Mouse (Mus musculus) inflammation-experienced regulatory T-cells, adult 6 months (primary cell): ENCODE results near the gene Gm44965. TPM values are rescaled to one million over a fixed set of nuclear protein-coding genes. Genes with fewer than 3 reads are reported as not detected.

Experiments used
- ATAC-seq: one replicate; pipeline ENCODE4 v1.8.0; 2017
- polyA plus RNA-seq, 3 experiments: library from polyadenylated mRNA; unstranded; fragments of 100-300 nt; shearing (Covaris generic); gene quantifications; one replicate each; pipeline ENCODE4 v1.2.1; 2017

Gm44965 gene
- 1 to 10 TPM in 1 of 3 experiments, not detected in 2; 2.7 TPM for polyA plus RNA-seq

DNA sequence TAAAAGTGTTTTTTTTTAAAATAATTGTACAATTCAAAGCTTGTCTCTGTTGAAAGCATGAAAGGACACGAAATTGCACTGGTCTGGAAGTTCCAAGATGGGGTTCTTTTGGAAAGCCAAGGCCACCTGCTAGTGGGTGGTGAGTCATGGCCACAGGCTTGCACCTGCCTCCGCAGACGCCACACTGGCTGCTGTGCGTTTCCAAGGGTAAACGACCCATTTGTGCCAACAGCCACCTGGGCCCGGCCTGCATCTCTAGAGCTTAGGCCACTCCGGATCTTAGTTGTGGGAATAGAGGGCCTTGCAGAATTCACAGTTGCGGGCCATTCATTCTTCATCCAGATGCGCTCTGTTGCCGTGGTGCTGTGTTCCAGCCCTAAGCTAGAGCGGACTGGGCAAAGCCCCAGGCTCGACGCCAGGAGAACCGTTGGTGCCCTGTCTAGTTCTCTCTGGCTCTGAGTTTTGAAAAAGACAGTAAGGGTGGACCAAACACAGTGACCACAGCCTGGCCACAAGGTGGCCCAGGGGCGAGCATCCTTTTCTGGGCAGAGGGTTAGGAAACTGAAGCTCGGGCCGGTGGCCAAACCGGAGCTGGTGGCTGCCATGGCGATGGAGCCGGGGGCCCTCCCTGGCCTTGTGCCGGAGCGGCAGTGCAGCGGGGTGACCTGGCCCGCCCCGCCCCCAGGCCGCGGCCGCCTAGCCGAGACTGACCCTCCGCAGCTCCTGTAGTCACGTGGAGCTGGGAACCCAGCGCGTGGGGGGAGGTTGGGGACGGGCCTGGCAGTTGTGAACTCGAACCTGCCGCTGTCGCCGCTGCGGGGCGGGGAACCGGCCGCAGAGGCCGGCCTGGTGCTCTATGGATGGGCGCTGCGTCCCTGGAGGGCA, at the start of gene Gm44965, which contains the start of gene Repin1:
Gene Gm44965 (plus strand): TSS at position 784 of the 885 bp plus-strand sequence.
Gene Repin1 (plus strand): TSS at position 726 of the 885 bp plus-strand sequence.
- ATAC-seq: peak; percentile 67

GRCm38 (mm10) chr6:48545251-48545650, 48.5 kb upstream of the Gm44965 start:
- ATAC-seq: no peak

- no peak for ATAC-seq
Observed at GRCm38 (mm10) chr6:48546271-48546670, 47.5 kb upstream of the Gm44965 start.

- no peak for ATAC-seq
Observed at GRCm38 (mm10) chr6:48546858-48547257, 46.9 kb upstream of the Gm44965 start.

DNA sequence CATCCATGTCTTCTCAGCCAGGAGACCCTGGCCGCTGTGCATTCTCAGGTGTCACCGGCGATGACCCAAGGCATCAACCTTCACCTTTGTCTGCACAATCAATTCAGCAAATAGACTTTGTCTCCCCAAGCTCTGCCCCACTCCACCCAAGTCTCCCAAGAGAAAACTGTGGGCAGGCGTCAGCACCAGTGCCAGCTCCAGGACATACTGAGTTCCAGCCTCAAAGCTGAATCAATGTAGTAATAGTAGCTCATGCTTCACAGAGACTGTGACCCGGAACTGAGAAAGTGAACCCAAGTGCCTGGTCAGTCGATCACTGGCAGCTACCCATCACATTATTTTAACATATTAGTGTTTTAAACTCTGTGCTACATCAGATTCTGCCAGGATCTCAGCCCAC, 45.4 kb upstream of the Gm44965 start:
- ATAC-seq: no peak

DNA sequence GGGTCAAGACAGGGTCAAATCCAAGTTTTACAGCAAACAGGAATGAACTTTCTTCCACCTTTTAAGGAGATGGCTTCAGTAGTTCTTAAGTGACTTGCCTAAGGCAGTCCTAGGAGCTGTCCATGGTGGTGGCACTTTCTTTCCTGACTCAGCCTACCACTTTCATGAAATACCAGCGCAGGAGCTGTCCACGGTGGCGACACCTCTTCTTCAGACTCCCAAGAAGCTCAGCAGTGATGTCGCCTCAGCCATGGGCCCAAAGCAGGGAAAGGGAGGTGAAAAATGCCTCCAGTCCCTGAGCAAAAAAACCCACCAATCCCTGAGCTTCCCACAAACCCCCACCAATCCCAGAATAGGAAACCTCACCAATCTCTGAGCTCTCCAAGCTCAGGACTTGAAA, 40.8 kb upstream of the Gm44965 start:
- ATAC-seq: no peak

- no peak for ATAC-seq
Observed at GRCm38 (mm10) chr6:48553819-48554218, 39.9 kb upstream of the Gm44965 start.

- ATAC-seq: peak; percentile 96
Observed at GRCm38 (mm10) chr6:48554280-48555103, 39.2 kb upstream of the Gm44965 start, which contains the start of gene Lrrc61. TSS of gene Lrrc61 (plus strand) at chr6:48554796.

DNA sequence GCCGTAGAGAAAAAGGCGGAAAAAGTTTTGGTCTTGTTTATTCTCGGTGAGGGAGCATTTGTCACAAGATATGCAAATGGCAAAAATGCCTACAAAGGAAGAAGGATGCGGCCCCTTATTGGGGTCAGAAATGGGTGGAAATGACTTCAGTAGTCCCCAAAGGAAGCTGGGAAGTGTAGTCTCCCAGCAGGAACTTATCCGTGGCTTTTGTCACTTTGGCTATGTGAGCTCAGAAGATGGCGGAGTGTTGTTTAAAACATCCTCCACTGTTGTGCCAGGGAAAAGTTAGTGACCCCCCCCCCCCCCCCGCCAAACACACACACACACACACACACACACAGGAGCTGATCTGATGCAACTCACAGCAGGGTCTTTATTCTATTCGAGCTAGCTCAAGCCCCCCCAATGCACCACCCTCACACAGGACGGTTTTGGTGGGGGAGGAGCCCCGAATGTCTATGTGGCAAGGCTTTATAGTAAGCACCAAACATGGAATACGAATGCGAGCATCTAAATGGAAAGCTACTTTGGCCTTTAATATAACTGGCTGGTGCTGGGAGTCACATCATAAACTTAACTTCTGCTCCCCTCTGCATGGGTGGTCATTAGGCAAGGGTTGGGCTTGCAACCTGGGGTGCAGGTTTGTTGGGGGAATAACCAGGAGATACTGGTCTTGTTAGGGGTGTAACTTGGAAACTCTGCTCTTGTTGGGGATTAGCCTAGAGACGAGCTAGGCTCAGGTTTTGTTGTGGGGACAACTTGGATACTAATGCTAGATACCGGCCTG, 38.4 kb upstream of the Gm44965 start:
- ATAC-seq: peak; percentile 2

DNA sequence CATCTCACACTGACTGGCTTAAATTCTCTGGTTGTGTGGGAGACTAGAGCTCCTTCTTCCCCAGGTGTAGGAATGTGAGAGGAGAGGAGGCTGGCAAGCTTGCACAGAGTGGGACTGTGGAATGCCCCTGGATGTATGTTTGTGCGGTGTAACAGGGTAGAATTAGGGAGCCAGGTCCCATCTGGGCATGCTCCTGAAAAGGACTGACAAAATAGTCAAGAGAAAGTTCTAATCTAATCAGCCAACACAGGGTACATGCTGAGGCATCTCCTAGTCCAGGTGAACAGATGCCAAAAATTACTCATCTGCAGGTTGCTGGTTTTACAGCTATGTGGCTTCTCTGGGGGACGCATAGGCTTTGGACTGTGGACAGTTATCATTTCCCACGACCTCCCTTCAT, 37.8 kb upstream of the Gm44965 start:
- ATAC-seq: no peak

DNA sequence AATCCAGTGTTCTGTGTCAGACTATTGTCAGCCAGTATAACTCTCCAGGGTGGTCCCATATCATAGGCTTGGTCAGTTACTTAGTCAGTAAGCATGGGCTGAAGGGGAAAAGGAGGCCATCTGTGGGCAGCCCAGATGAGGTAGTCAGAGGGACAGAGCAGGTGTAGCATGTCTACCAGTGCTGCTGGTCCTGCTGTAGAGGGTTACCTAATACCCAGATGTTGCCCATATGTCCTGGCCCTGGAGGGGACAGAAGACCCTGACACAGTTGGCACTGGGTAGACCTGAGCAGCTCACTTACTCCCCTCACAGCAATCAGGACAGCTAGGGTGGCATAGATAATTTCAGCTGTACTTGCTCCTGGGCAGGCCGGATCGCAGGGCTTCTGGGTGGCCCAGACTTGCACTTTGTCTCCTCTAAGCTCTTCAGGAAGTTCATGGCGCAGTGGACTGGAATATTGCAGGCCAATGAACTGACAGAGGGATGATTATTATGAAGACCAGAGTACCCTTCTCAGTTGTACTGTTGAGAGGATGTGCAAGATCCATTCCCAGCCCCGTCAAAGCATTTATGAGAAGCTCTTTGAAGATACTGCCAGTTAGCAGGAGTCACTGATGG, 27.9 kb upstream of the Gm44965 start:
- ATAC-seq: no peak

- ATAC-seq: no peak
Observed at GRCm38 (mm10) chr6:48566312-48566711, 27.4 kb upstream of the Gm44965 start.

GRCm38 (mm10) chr6:48568036-48568984, 25.4 kb upstream of the Gm44965 start:
- no peak for ATAC-seq

DNA sequence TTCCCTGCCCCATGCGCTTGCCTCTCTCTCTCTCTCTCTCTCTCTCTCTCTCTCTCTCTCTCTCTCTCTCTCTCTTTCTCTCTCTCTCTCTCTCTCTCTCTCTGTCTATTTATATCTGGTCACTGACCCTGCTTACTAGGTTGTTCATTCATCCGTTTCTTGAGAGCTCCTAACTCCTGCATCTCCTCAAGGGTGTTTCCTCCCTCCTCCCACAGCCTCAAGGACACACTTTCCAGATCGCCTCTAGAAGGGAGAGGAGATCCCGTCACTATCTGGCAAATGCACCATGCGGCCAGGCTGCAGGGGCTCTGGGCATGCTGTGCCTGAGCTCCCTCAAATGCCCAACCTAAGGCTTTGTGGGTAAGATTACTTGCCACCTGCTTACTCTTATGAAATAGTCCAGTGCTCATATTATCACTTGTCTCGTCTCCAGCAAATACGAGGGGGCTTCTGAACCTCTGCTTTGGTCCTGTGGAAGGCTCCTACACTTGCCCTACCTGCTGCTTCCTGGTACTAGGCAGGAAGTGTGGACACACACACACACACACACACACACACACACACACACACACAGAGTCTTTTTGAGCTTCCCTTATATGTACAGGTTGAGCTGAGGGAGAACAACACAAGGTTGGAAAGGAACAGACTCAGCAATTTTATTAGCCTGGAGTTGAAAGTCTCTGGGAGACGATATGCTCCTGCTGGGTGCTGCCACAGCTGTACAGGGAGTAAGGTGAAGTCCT, 24.5 kb upstream of the Gm44965 start:
- peak; percentile 56 for ATAC-seq

DNA sequence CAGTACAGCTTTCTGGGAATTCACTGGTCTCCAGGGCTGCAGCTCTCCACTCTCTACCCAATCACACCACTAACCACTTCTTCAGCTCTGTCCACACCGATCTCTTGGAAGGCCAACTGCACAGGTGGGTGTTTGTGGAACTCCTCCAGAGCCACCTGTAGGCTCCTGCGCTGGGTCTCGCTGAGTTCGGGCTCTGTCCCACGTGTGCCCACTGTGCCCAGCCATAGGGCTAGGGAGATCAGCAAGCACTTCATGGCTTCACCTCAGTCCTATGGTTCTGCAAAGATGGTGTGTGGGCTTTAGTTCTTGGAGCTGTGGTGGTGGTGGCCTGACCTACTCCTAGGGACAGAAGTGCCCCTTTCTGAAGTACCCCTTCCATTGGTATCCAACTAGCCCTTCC, 21.7 kb upstream of the Gm44965 start:
- no peak for ATAC-seq

- no peak for ATAC-seq
Observed at GRCm38 (mm10) chr6:48572572-48573061, 21.1 kb upstream of the Gm44965 start, which contains the start of gene Rarres2. TSS of gene Rarres2 (minus strand) at chr6:48572789.

GRCm38 (mm10) chr6:48573280-48573679, 20.5 kb upstream of the Gm44965 start:
- no peak for ATAC-seq

DNA sequence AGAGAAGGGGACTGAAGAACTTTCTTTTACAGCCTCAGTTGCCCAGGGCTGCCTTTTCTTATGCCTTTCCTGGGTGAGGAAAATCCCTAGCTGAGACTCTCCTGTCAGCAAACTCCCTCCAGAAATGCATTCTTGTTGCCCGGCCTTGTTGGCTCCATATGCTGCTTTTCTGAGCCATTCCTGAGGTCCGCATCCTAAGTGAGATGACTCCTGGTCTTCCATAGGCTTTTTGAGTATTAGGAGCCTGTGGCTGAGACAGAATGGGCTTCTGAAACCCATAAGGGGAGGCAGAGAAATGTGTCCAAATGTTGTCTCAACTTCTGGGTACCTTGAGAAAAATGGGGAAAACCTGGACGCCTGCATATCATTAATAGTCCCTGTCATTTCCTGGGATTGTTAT, 19.8 kb upstream of the Gm44965 start:
- ATAC-seq: no peak

DNA sequence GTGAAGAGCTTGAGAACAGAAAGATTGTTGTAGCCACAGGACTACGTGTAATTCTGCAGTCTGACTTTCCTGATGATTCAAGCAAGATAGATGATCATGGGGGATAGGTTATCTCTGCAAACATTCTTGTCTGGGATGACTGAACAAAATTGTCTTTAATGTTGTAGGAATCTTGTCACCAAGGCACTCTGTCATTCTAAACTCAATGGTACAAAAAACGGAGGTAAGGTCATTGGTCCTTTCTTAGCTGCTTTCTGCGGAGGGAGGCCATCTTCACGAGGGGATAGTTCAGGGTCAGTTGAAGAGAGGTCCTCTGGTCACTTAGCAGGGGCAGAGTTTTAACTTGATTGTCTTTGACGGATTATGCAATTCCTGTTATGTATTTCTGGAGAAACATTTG, 15.0 kb upstream of the Gm44965 start:
- no peak for ATAC-seq

- peak; percentile 72 for ATAC-seq
Observed at GRCm38 (mm10) chr6:48579215-48579648, 14.5 kb upstream of the Gm44965 start.
